Mouse (Mus musculus) liver, embryonic 11.5 days (tissue): Measurements from ENCODE around the gene Elk4. TPM values are rescaled to one million over a fixed set of nuclear protein-coding genes. Genes with fewer than 3 reads are reported as not detected.

Experiments
- ATAC-seq: fragments of 200-750 bp; cut with Nextera tagmentation; replicated peaks from 2 replicates; pipeline ENCODE4 v1.8.0; 2017; ENCODE audit warnings: moderate number of reproducible peaks, mild to moderate bottlenecking, moderate TSS enrichment, moderate library complexity; ENCODE audit not compliant: low FRiP score
- DNase-seq: peaks from one replicate; pipeline ENCODE4 v3.0.0-alpha.2; 2017; ENCODE audit warnings: low spot score
- H3K27ac ChIP-seq: fragments of 300-500 bp; sonication (generic); 2 replicates; pipeline ENCODE4 v1.5.1; 2014; ENCODE audit warnings: mild to moderate bottlenecking, low read depth, low read length, control low read depth
- H3K27me3 ChIP-seq: fragments of 300-500 bp; sonication (generic); replicated peaks from 2 replicates; pipeline ENCODE4 v1.6.1; 2014; ENCODE audit warnings: low read length, mixed read lengths; ENCODE audit not compliant: control insufficient read depth, insufficient read depth
- H3K36me3 ChIP-seq: fragments of 300-500 bp; sonication (generic); 2 replicates; pipeline ENCODE4 v1.6.1; 2014; ENCODE audit warnings: mild to moderate bottlenecking, low read length, moderate library complexity, mixed read lengths; ENCODE audit not compliant: control insufficient read depth, insufficient read depth
- H3K4me1 ChIP-seq: fragments of 300-500 bp; sonication (generic); replicated peaks from 2 replicates; pipeline ENCODE4 v1.6.1; 2014; ENCODE audit warnings: low read length, mixed read lengths; ENCODE audit not compliant: control insufficient read depth, insufficient read depth
- H3K4me2 ChIP-seq: fragments of 300-500 bp; sonication (generic); 2 replicates; pipeline ENCODE4 v1.6.1; 2014; ENCODE audit warnings: mild to moderate bottlenecking, control low read depth, moderate library complexity
- H3K4me3 ChIP-seq: fragments of 300-500 bp; sonication (generic); 2 replicates; pipeline ENCODE4 v1.5.1; 2014; ENCODE audit warnings: low read depth, low read length, control low read depth
- H3K9ac ChIP-seq: fragments of 300-500 bp; sonication (generic); 2 replicates; pipeline ENCODE4 v1.6.1; 2014; ENCODE audit warnings: low read depth, low read length, control low read depth
- H3K9me3 ChIP-seq: fragments of 300-500 bp; sonication (generic); 2 replicates; pipeline ENCODE4 v1.6.1; 2016; ENCODE audit warnings: low read length, inconsistent platforms, mixed read lengths; ENCODE audit not compliant: control insufficient read depth
- WGBS: fragments of 180-500 bp; shearing (Covaris S2); extraction: QIAGEN DNeasy Blood & Tissue Kit; methylation state at CpG from one replicate; pipeline ENCODE4 v1.1.7; 2014; 5-methylcytosine and 5-hydroxymethylcytosine counted together
- polyA plus RNA-seq: library from polyadenylated mRNA; unstranded; fragments of >200 nt; fragmentation: Nextera tagmentation; extraction: Ambion mirVana; gene quantifications from 2 replicates; pipeline ENCODE4 v1.2.1, GENCODE M21; 2014

The Elk4 gene
- polyA plus RNA-seq: 17.8 and 20.9 TPM in 2 replicates

GRCm38 (mm10) chr1:132007282-132007815 lies at the start of gene Elk4:
Gene Elk4 (plus strand): TSS chr1:132007607.
- WGBS: under 1% methylated on average over 61 of the region's 61 CpGs
- peaks cover 23% of the 10 kb centered on the region for H3K4me1 ChIP-seq
- peak within 1 kb of the TSS; percentile 80 for H3K4me3 ChIP-seq

DNA sequence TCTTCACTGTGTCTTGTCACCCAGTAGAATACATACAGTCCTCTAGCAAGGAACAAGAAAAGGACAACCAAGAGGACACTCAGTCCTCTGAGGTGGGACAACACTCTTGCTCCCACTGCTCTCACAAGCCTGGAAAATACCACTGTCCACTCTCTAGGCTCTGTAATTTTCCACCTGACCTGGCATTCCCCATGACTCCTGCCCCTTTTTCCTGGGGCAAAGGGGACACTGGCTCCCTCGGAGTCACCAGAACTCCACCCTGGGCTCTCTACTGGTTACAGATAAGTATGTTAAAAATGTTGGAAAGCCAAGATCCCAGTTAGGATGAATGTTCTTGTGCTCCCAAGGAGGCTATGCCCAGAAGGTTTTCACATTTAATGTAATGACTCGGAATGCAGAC lies 46.4 kb upstream of the Elk4 start:
- Histone ChIP-seq H3K27me3 (peaks cover 43% of the 10 kb centered on the region), H3K9ac (no peak overlapping the region), H3K4me2 (no peak overlapping the region), H3K9me3 (no peaks in the 10 kb centered on the region), H3K4me1 (peaks cover 8% of the 10 kb centered on the region), H3K36me3 (no peaks in the 10 kb centered on the region), H3K4me3 (no peak overlapping the region), H3K27ac (no peak overlapping the region)
- no peak for ATAC-seq
- WGBS: 56% methylated on average over 2 of the region's 2 CpGs
- no peak for DNase-seq

More at GRCm38 (mm10) chr1:132007282-132007815, at the start of gene Elk4:
- DNase-seq: peak; percentile 97
- Histone ChIP-seq H3K27me3 (no peaks in the 10 kb centered on the region), H3K36me3 (no peaks in the 10 kb centered on the region), H3K4me2 (peak within 1 kb of the TSS; percentile 91), H3K9me3 (no peaks in the 10 kb centered on the region), H3K27ac (peak within 1 kb of the TSS; percentile 97), H3K9ac (peak within 1 kb of the TSS; percentile 97)
- peak; percentile 86 for ATAC-seq

DNA sequence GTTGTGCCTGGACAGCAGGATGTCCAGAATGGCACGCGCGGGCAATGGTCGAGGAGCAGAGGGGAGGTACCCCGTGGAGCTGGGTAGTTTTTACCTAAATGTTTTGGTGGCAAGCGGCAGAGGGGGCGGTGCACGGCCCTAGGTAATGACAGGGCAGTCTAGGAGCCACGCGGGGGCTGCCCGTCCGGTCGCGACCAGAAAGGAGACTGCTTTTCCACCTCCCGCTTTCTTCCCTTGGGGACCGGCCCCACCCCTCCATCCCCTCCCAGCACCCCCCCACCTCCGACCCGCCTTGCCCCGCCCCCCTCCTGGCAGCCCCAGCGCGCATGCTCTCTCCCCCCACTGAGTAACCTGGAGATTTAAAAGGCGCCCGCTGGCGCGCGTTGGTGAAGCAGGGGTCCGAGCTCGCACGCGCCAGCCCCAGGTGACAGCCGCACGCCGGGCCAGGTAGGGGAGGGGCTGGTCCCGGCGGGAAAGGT lies 44.8 kb upstream of the Elk4 start, which contains the start of gene Slc45a3:
Gene Slc45a3 (plus strand): TSS at position 362 of the 479 bp plus-strand sequence.
- H3K9me3 ChIP-seq: no peaks in the 10 kb centered on the region
- peak within 1 kb of the TSS; percentile 93 for H3K4me2 ChIP-seq
- ATAC-seq: peak; percentile 47
- peak within 1 kb of the TSS; percentile 57 for H3K4me3 ChIP-seq
- WGBS: 1% methylated on average over 33 of the region's 35 CpGs
- peaks cover 43% of the 10 kb centered on the region for H3K27me3 ChIP-seq
- peak within 1 kb of the TSS; percentile 49 for H3K9ac ChIP-seq
- peak; percentile 60 for DNase-seq
- H3K4me1 ChIP-seq: peaks cover 8% of the 10 kb centered on the region
- H3K27ac ChIP-seq: no peak within 1 kb of the TSS
- H3K36me3 ChIP-seq: no peaks in the 10 kb centered on the region

DNA sequence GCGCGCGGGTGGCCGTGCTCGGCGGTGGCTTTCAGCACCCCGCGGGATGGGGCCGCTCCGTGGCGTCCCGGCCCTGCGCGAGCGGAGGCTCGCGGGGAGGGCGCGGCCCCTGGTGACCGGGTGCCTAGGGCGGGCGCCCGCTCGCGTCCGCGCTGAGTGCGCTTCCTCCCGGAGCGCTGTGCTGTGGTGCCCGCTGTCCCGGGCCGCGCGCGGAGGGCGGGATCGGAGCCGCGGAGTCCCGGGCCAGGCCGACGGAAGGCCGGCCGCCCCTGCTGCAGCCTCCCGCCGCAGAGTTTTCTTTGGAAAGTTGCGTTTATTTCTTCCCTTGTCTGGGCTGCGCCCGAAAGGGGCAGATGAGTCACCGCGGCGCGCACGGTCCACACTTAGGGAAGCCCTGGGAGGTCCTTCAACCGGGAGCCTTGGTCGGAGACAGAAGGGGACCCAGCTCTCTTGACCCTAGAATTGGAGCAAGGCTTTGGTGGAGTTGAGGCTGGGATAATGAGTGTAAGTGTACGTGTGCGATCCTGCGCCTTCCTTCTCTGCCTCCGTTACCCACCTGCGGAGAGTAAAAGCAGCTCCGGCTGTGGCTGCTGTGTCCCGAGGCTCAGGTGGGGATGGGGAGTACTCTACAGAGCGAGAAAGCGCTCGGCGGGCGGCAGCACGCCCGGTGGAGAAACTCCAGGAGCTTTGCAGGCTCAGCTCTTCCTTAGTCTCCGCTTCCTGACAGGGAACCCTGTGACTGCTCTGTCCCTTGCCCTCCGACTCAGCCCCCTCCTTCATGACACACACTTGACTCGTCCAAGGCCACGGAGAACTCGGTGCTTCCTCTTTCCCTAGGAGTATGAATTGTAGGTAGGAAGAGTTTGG lies 44.1 kb upstream of the Elk4 start:
- under 1% methylated on average over 73 of the region's 76 CpGs for WGBS
- H3K4me3 ChIP-seq: peak overlapping the region; percentile 57
- peak overlapping the region; percentile 49 for H3K9ac ChIP-seq
- H3K9me3 ChIP-seq: no peaks in the 10 kb centered on the region
- H3K36me3 ChIP-seq: no peaks in the 10 kb centered on the region
- peak overlapping the region; percentile 93 for H3K4me2 ChIP-seq
- ATAC-seq: peak; percentile 30; the same call in 1 of the 2 replicates
- H3K27me3 ChIP-seq: peaks cover 43% of the 10 kb centered on the region
- peaks cover 8% of the 10 kb centered on the region for H3K4me1 ChIP-seq
- DNase-seq: no peak
- H3K27ac ChIP-seq: no peak overlapping the region

GRCm38 (mm10) chr1:131964100-131964499 lies 43.3 kb upstream of the Elk4 start:
- no peaks in the 10 kb centered on the region for H3K9me3 ChIP-seq
- peaks cover 8% of the 10 kb centered on the region for H3K4me1 ChIP-seq
- no peak overlapping the region for H3K27ac ChIP-seq
- DNase-seq (no peak), ATAC-seq (no peak)
- H3K4me3 ChIP-seq: peak overlapping the region; percentile 57
- no peak overlapping the region for H3K9ac ChIP-seq
- no peaks in the 10 kb centered on the region for H3K36me3 ChIP-seq
- WGBS: 27% methylated on average over 5 of the region's 5 CpGs
- peaks cover 43% of the 10 kb centered on the region for H3K27me3 ChIP-seq
- H3K4me2 ChIP-seq: peak overlapping the region; percentile 93

GRCm38 (mm10) chr1:131964580-131964979 lies 42.8 kb upstream of the Elk4 start:
- ATAC-seq (no peak), DNase-seq (no peak)
- Histone ChIP-seq H3K36me3 (no peaks in the 10 kb centered on the region), H3K4me3 (no peak overlapping the region), H3K9me3 (no peaks in the 10 kb centered on the region), H3K4me1 (peaks cover 8% of the 10 kb centered on the region), H3K27ac (no peak overlapping the region), H3K4me2 (peak overlapping the region; percentile 93; the same call in 1 of the 2 replicates), H3K27me3 (peaks cover 42% of the 10 kb centered on the region), H3K9ac (no peak overlapping the region)
- WGBS: 73% methylated on average over 7 of the region's 7 CpGs

DNA sequence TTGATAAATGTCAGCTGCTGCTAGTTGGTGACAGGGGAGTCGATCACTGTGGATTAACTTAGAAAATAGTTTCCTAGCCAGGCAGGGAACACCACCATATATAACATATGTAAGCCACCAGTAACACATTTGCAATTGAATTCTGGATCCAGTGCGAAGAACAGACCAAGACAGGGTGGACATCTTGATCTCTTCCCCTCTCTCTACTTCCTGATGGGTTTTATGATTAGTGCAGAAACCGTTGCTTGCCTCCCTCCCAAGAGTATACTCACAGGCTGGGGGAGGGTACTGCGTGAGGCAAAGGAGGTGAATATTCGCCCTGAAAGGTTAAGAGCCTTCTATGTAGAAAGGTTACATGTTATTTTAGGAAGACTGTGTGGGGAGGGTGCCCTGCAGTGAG lies 41.6 kb upstream of the Elk4 start:
- no peaks in the 10 kb centered on the region for H3K9me3 ChIP-seq
- no peak overlapping the region for H3K27ac ChIP-seq
- no peak overlapping the region for H3K9ac ChIP-seq
- ATAC-seq (no peak), DNase-seq (no peak)
- H3K4me1 ChIP-seq: peaks cover 18% of the 10 kb centered on the region
- 35% methylated on average over 5 of the region's 5 CpGs for WGBS
- H3K4me3 ChIP-seq: no peak overlapping the region
- H3K27me3 ChIP-seq: peaks cover 40% of the 10 kb centered on the region
- no peaks in the 10 kb centered on the region for H3K36me3 ChIP-seq
- H3K4me2 ChIP-seq: no peak overlapping the region

GRCm38 (mm10) chr1:131967336-131967735 lies 40.1 kb upstream of the Elk4 start:
- no peak for DNase-seq
- ATAC-seq: no peak
- 70% methylated on average over 7 of the region's 7 CpGs for WGBS
- Histone ChIP-seq H3K36me3 (no peaks in the 10 kb centered on the region), H3K9ac (no peak overlapping the region), H3K27ac (no peak overlapping the region), H3K4me2 (no peak overlapping the region), H3K27me3 (peaks cover 26% of the 10 kb centered on the region), H3K4me1 (peaks cover 33% of the 10 kb centered on the region), H3K4me3 (no peak overlapping the region), H3K9me3 (no peaks in the 10 kb centered on the region)
